Mouse (Mus musculus): Measurements from ENCODE around the gene Cd300lg.

GRCm38 (mm10) chr11:102040646-102041045 lies 663 bp upstream of the Cd300lg start:
- TF ChIP-seq CTCF (IDR thresholded peaks at IDR 0.05; ENCODE audit: low read depth, low read length) (no peak), POLR2A (IDR thresholded peaks at IDR 0.05; ENCODE audit: borderline replicate concordance, low read depth, low read length) (no peak)
